Mouse (Mus musculus): ENCODE results near the gene Gm13276. TPM values are rescaled to one million over a fixed set of nuclear protein-coding genes. Genes with fewer than 3 reads are reported as not detected.
"Not testable (repeated sequence)": the region's sequence is repeated elsewhere in the genome, so short reads cannot be mapped to it uniquely, and the experiment has no call there.

Gene Gm13276
- polyA plus RNA-seq, 1 experiment from 2014 or later, result 0.30 TPM

GRCm38 (mm10) chr4:88763384-88764018 lies 22.0 kb upstream of the Gm13276 start:
- WGBS, result 5% methylated on average over 21 of the region's 42 CpGs
- H3K9ac ChIP-seq (replicated peaks; ENCODE audit: low read depth); H3K9me3 ChIP-seq (ENCODE audit: low read length); H3K36me3 ChIP-seq (ENCODE audit: insufficient read depth, low read length); H3K27me3 ChIP-seq (replicated peaks; ENCODE audit: insufficient read depth, low read length); H3K4me1 ChIP-seq (ENCODE audit: insufficient read depth, low read depth, low read length); H3K27ac ChIP-seq (ENCODE audit: low read length): not testable (repeated sequence)
- peak; percentile 70 for TF ChIP-seq CTCF (IDR thresholded peaks at IDR 0.05)
- DNase-seq (ENCODE audit: low spot score) (peak; percentile 92), ATAC-seq (peak; percentile 47; the same call in 1 of the 2 replicates)
- peak overlapping the region; percentile 8; the same call in 1 of the 2 replicates for H3K4me3 ChIP-seq (ENCODE audit: low read depth, low read length)
- 0 out of 2 replicates have a peak overlapping the region, but pooled peaks have one; percentile 17 for H3K4me2 ChIP-seq (replicated peaks; ENCODE audit: low read depth, low read length)

GRCm38 (mm10) chr4:88773534-88773933 lies 12.0 kb upstream of the Gm13276 start, which contains the start of gene Gm13290:
TSS of gene Gm13290 (plus strand) at chr4:88773834.
- ATAC-seq; H3K9ac ChIP-seq (replicated peaks; ENCODE audit: low read depth); H3K36me3 ChIP-seq (ENCODE audit: insufficient read depth, low read length); DNase-seq (ENCODE audit: low spot score); H3K4me2 ChIP-seq (replicated peaks; ENCODE audit: low read depth, low read length); H3K4me3 ChIP-seq (ENCODE audit: low read depth, low read length); H3K9me3 ChIP-seq (ENCODE audit: low read length); H3K4me1 ChIP-seq (ENCODE audit: insufficient read depth, low read depth, low read length); H3K27ac ChIP-seq (ENCODE audit: low read length); H3K27me3 ChIP-seq (replicated peaks; ENCODE audit: insufficient read depth, low read length): not testable (repeated sequence)
- WGBS, result no CpG with 5 or more reads among the region's 32 CpGs

GRCm38 (mm10) chr4:88776622-88777021 lies 8.9 kb upstream of the Gm13276 start, which contains the start of gene Gm13289:
TSS of gene Gm13289 (plus strand) at chr4:88776922.
- not testable (repeated sequence) for H3K36me3 ChIP-seq (ENCODE audit: insufficient read depth, low read length); H3K27me3 ChIP-seq (replicated peaks; ENCODE audit: insufficient read depth, low read length); DNase-seq (ENCODE audit: low spot score); H3K9me3 ChIP-seq (ENCODE audit: low read length); H3K9ac ChIP-seq (replicated peaks; ENCODE audit: low read depth); H3K27ac ChIP-seq (ENCODE audit: low read length); H3K4me1 ChIP-seq (ENCODE audit: insufficient read depth, low read depth, low read length); ATAC-seq; H3K4me3 ChIP-seq (ENCODE audit: low read depth, low read length); H3K4me2 ChIP-seq (replicated peaks; ENCODE audit: low read depth, low read length)
- WGBS, result no CpG with 5 or more reads among the region's 29 CpGs

- WGBS, result no CpG with 5 or more reads among the region's 29 CpGs
- H3K4me3 ChIP-seq (ENCODE audit: low read depth, low read length); H3K27me3 ChIP-seq (replicated peaks; ENCODE audit: insufficient read depth, low read length); H3K36me3 ChIP-seq (ENCODE audit: insufficient read depth, low read length); H3K27ac ChIP-seq (ENCODE audit: low read length); H3K4me1 ChIP-seq (ENCODE audit: insufficient read depth, low read depth, low read length); ATAC-seq; DNase-seq (ENCODE audit: low spot score); H3K4me2 ChIP-seq (replicated peaks; ENCODE audit: low read depth, low read length); H3K9ac ChIP-seq (replicated peaks; ENCODE audit: low read depth); H3K9me3 ChIP-seq (ENCODE audit: low read length): not testable (repeated sequence)
These were observed 6.0 kb upstream of the Gm13276 start, which contains the start of gene Gm13272 for GRCm38 (mm10) chr4:88779550-88779949. TSS of gene Gm13272 (plus strand) at chr4:88779850.

- not testable (repeated sequence) for H3K4me1 ChIP-seq (ENCODE audit: insufficient read depth, low read depth, low read length); H3K4me3 ChIP-seq (ENCODE audit: low read depth, low read length); ATAC-seq; H3K36me3 ChIP-seq (ENCODE audit: insufficient read depth, low read length); H3K4me2 ChIP-seq (replicated peaks; ENCODE audit: low read depth, low read length); H3K9me3 ChIP-seq (ENCODE audit: low read length); H3K9ac ChIP-seq (replicated peaks; ENCODE audit: low read depth); H3K27ac ChIP-seq (ENCODE audit: low read length); DNase-seq (ENCODE audit: low spot score); H3K27me3 ChIP-seq (replicated peaks; ENCODE audit: insufficient read depth, low read length)
- WGBS, result 50% methylated on average over 15 of the region's 18 CpGs
These were observed 5.2 kb upstream of the Gm13276 start for GRCm38 (mm10) chr4:88780320-88780719.

- not testable (repeated sequence) for H3K27me3 ChIP-seq (replicated peaks; ENCODE audit: insufficient read depth, low read length); H3K27ac ChIP-seq (ENCODE audit: low read length); ATAC-seq; H3K9ac ChIP-seq (replicated peaks; ENCODE audit: low read depth); H3K4me3 ChIP-seq (ENCODE audit: low read depth, low read length); DNase-seq (ENCODE audit: low spot score); H3K4me1 ChIP-seq (ENCODE audit: insufficient read depth, low read depth, low read length); H3K9me3 ChIP-seq (ENCODE audit: low read length); H3K36me3 ChIP-seq (ENCODE audit: insufficient read depth, low read length)
- H3K4me2 ChIP-seq (replicated peaks; ENCODE audit: low read depth, low read length), result 0 out of 2 replicates have a peak within 1 kb of the TSS, but pooled peaks have one; percentile 28
- 14% methylated on average over 3 of the region's 7 CpGs for WGBS
These were observed 3.7 kb upstream of the Gm13276 start, which contains the start of gene Ifnz for GRCm38 (mm10) chr4:88781831-88782230. TSS of gene Ifnz (plus strand) at chr4:88782131.

- not testable (repeated sequence) for H3K27me3 ChIP-seq (replicated peaks; ENCODE audit: insufficient read depth, low read length); H3K4me3 ChIP-seq (ENCODE audit: low read depth, low read length); H3K9ac ChIP-seq (replicated peaks; ENCODE audit: low read depth); H3K9me3 ChIP-seq (ENCODE audit: low read length); H3K36me3 ChIP-seq (ENCODE audit: insufficient read depth, low read length); H3K27ac ChIP-seq (ENCODE audit: low read length); DNase-seq (ENCODE audit: low spot score); ATAC-seq; H3K4me1 ChIP-seq (ENCODE audit: insufficient read depth, low read depth, low read length)
- 0 out of 2 replicates have a peak overlapping the region, but pooled peaks have one; percentile 28 for H3K4me2 ChIP-seq (replicated peaks; ENCODE audit: low read depth, low read length)
- TF ChIP-seq CTCF (IDR thresholded peaks at IDR 0.05), result peak; percentile 26; the same call in 1 of the 2 replicates
- 2% methylated on average over 10 of the region's 31 CpGs for WGBS
These were observed 3.2 kb upstream of the Gm13276 start for GRCm38 (mm10) chr4:88782335-88782734.
